Mouse (Mus musculus): ENCODE results near the gene Mef2b. TPM values are rescaled to one million over a fixed set of nuclear protein-coding genes. Genes with fewer than 3 reads are reported as not detected.
"Not testable (repeated sequence)": the region's sequence is repeated elsewhere in the genome, so short reads cannot be mapped to it uniquely, and the experiment has no call there.

Mef2b gene
- polyA plus RNA-seq, 1 experiment from 2014 or later = 0.45 TPM

- Histone ChIP-seq H3K36me3 (replicated peaks; ENCODE audit: control insufficient read depth, insufficient read depth, low read depth, low read length) (no peaks in the 10 kb centered on the region), H3K4me3 (ENCODE audit: low read depth, low read length) (no peak overlapping the region), H3K27me3 (ENCODE audit: control insufficient read depth, insufficient read depth, low read length) (no peaks in the 10 kb centered on the region), H3K4me1 (ENCODE audit: control insufficient read depth, insufficient read depth, low read length) (peaks cover 5% of the 10 kb centered on the region), H3K27ac (replicated peaks; ENCODE audit: low read depth, low read length) (no peak overlapping the region), H3K4me2 (ENCODE audit: low read depth, low read length) (no peak overlapping the region), H3K9me3 (replicated peaks; ENCODE audit: control insufficient read depth, low read length) (no peaks in the 10 kb centered on the region), H3K9ac (replicated peaks; ENCODE audit: low read length) (no peak overlapping the region)
- ATAC-seq (replicated peaks; ENCODE audit: insufficient number of reproducible peaks, low FRiP score, low TSS enrichment, low read depth) (no peak), DNase-seq (ENCODE audit: low spot score) (no peak)
- 20% methylated on average over 1 of the region's 1 CpGs for WGBS
Observed at GRCm38 (mm10) chr8:70208130-70208529, 68.6 kb downstream of the Mef2b start.

GRCm38 (mm10) chr8:70210538-70210937 is 71.0 kb downstream of the Mef2b start:
- WGBS = 26% methylated on average over 8 of the region's 8 CpGs
- H3K27me3 ChIP-seq (ENCODE audit: control insufficient read depth, insufficient read depth, low read length) = no peaks in the 10 kb centered on the region
- peaks cover 5% of the 10 kb centered on the region for H3K4me1 ChIP-seq (ENCODE audit: control insufficient read depth, insufficient read depth, low read length)
- H3K9ac ChIP-seq (replicated peaks; ENCODE audit: low read length) = 0 out of 2 replicates have a peak overlapping the region, but pooled peaks have one; percentile 4
- H3K4me2 ChIP-seq (ENCODE audit: low read depth, low read length) = peak overlapping the region; percentile 13; the same call in 1 of the 2 replicates
- H3K4me3 ChIP-seq (ENCODE audit: low read depth, low read length) = no peak overlapping the region
- no peaks in the 10 kb centered on the region for H3K9me3 ChIP-seq (replicated peaks; ENCODE audit: control insufficient read depth, low read length)
- H3K27ac ChIP-seq (replicated peaks; ENCODE audit: low read depth, low read length) = no peak overlapping the region
- no peak for DNase-seq (ENCODE audit: low spot score)
- ATAC-seq (replicated peaks; ENCODE audit: insufficient number of reproducible peaks, low FRiP score, low TSS enrichment, low read depth) = no peak
- H3K36me3 ChIP-seq (replicated peaks; ENCODE audit: control insufficient read depth, insufficient read depth, low read depth, low read length) = no peaks in the 10 kb centered on the region

- H3K9me3 ChIP-seq (replicated peaks; ENCODE audit: control insufficient read depth, low read length) = no peaks in the 10 kb centered on the region
- H3K36me3 ChIP-seq (replicated peaks; ENCODE audit: control insufficient read depth, insufficient read depth, low read depth, low read length) = no peaks in the 10 kb centered on the region
- peak overlapping the region; percentile 96 for H3K4me2 ChIP-seq (ENCODE audit: low read depth, low read length)
- H3K4me1 ChIP-seq (ENCODE audit: control insufficient read depth, insufficient read depth, low read length) = peaks cover 5% of the 10 kb centered on the region
- WGBS = 78% methylated on average over 1 of the region's 1 CpGs
- DNase-seq (ENCODE audit: low spot score) = no peak
- no peak overlapping the region; the same call in 1 of the 2 replicates for H3K9ac ChIP-seq (replicated peaks; ENCODE audit: low read length)
- no peak for ATAC-seq (replicated peaks; ENCODE audit: insufficient number of reproducible peaks, low FRiP score, low TSS enrichment, low read depth)
- no peak overlapping the region for H3K27ac ChIP-seq (replicated peaks; ENCODE audit: low read depth, low read length)
- H3K27me3 ChIP-seq (ENCODE audit: control insufficient read depth, insufficient read depth, low read length) = no peaks in the 10 kb centered on the region
- H3K4me3 ChIP-seq (ENCODE audit: low read depth, low read length) = peak overlapping the region; percentile 60; the same call in 1 of the 2 replicates
Observed at GRCm38 (mm10) chr8:70211275-70211674, 71.8 kb downstream of the Mef2b start.

- 3% methylated on average over 31 of the region's 31 CpGs for WGBS
- Histone ChIP-seq H3K4me1 (ENCODE audit: control insufficient read depth, insufficient read depth, low read length) (peaks cover 5% of the 10 kb centered on the region), H3K4me3 (ENCODE audit: low read depth, low read length) (peak overlapping the region; percentile 60), H3K36me3 (replicated peaks; ENCODE audit: control insufficient read depth, insufficient read depth, low read depth, low read length) (no peaks in the 10 kb centered on the region), H3K27ac (replicated peaks; ENCODE audit: low read depth, low read length) (no peak overlapping the region), H3K9me3 (replicated peaks; ENCODE audit: control insufficient read depth, low read length) (no peaks in the 10 kb centered on the region), H3K4me2 (ENCODE audit: low read depth, low read length) (peak overlapping the region; percentile 96), H3K9ac (replicated peaks; ENCODE audit: low read length) (peak overlapping the region; percentile 60), H3K27me3 (ENCODE audit: control insufficient read depth, insufficient read depth, low read length) (no peaks in the 10 kb centered on the region)
- DNase-seq (ENCODE audit: low spot score) (no peak), ATAC-seq (replicated peaks; ENCODE audit: insufficient number of reproducible peaks, low FRiP score, low TSS enrichment, low read depth) (no peak)
Observed at GRCm38 (mm10) chr8:70211726-70212111, 72.2 kb downstream of the Mef2b start.

- H3K9ac ChIP-seq (replicated peaks; ENCODE audit: low read length) = peak within 1 kb of the TSS; percentile 60
- H3K4me2 ChIP-seq (ENCODE audit: low read depth, low read length) = peak within 1 kb of the TSS; percentile 96
- H3K27ac ChIP-seq (replicated peaks; ENCODE audit: low read depth, low read length) = no peak within 1 kb of the TSS
- peak within 1 kb of the TSS; percentile 60 for H3K4me3 ChIP-seq (ENCODE audit: low read depth, low read length)
- no peaks in the 10 kb centered on the region for H3K36me3 ChIP-seq (replicated peaks; ENCODE audit: control insufficient read depth, insufficient read depth, low read depth, low read length)
- peak; percentile 99 for ATAC-seq (replicated peaks; ENCODE audit: insufficient number of reproducible peaks, low FRiP score, low TSS enrichment, low read depth)
- H3K4me1 ChIP-seq (ENCODE audit: control insufficient read depth, insufficient read depth, low read length) = peaks cover 5% of the 10 kb centered on the region
- no peaks in the 10 kb centered on the region for H3K27me3 ChIP-seq (ENCODE audit: control insufficient read depth, insufficient read depth, low read length)
- H3K9me3 ChIP-seq (replicated peaks; ENCODE audit: control insufficient read depth, low read length) = no peaks in the 10 kb centered on the region
- DNase-seq (ENCODE audit: low spot score) = peak; percentile 99
- WGBS = under 1% methylated on average over 66 of the region's 66 CpGs
Observed at GRCm38 (mm10) chr8:70212112-70213055, 72.9 kb downstream of the Mef2b start, which contains the start of gene Slc25a42. Gene Slc25a42 (minus strand): TSS chr8:70212305.

- no peak for DNase-seq (ENCODE audit: low spot score)
- H3K4me3 ChIP-seq (ENCODE audit: low read depth, low read length) = no peak overlapping the region
- no peaks in the 10 kb centered on the region for H3K9me3 ChIP-seq (replicated peaks; ENCODE audit: control insufficient read depth, low read length)
- peaks cover 5% of the 10 kb centered on the region for H3K4me1 ChIP-seq (ENCODE audit: control insufficient read depth, insufficient read depth, low read length)
- H3K27me3 ChIP-seq (ENCODE audit: control insufficient read depth, insufficient read depth, low read length) = no peaks in the 10 kb centered on the region
- 61% methylated on average over 3 of the region's 3 CpGs for WGBS
- no peak overlapping the region for H3K4me2 ChIP-seq (ENCODE audit: low read depth, low read length)
- H3K27ac ChIP-seq (replicated peaks; ENCODE audit: low read depth, low read length) = no peak overlapping the region
- H3K36me3 ChIP-seq (replicated peaks; ENCODE audit: control insufficient read depth, insufficient read depth, low read depth, low read length) = no peaks in the 10 kb centered on the region
- H3K9ac ChIP-seq (replicated peaks; ENCODE audit: low read length) = no peak overlapping the region
- ATAC-seq (replicated peaks; ENCODE audit: insufficient number of reproducible peaks, low FRiP score, low TSS enrichment, low read depth) = no peak
Observed at GRCm38 (mm10) chr8:70214411-70214810, 74.9 kb downstream of the Mef2b start.

GRCm38 (mm10) chr8:70215092-70215491 is 75.6 kb downstream of the Mef2b start:
- ATAC-seq (replicated peaks; ENCODE audit: insufficient number of reproducible peaks, low FRiP score, low TSS enrichment, low read depth) (no peak), DNase-seq (ENCODE audit: low spot score) (no peak)
- no peaks in the 10 kb centered on the region for H3K36me3 ChIP-seq (replicated peaks; ENCODE audit: control insufficient read depth, insufficient read depth, low read depth, low read length)
- H3K27me3 ChIP-seq (ENCODE audit: control insufficient read depth, insufficient read depth, low read length) = no peaks in the 10 kb centered on the region
- no peak overlapping the region for H3K9ac ChIP-seq (replicated peaks; ENCODE audit: low read length)
- peaks cover 5% of the 10 kb centered on the region for H3K4me1 ChIP-seq (ENCODE audit: control insufficient read depth, insufficient read depth, low read length)
- no peak overlapping the region for H3K4me3 ChIP-seq (ENCODE audit: low read depth, low read length)
- no peak overlapping the region for H3K27ac ChIP-seq (replicated peaks; ENCODE audit: low read depth, low read length)
- 76% methylated on average over 5 of the region's 5 CpGs for WGBS
- H3K4me2 ChIP-seq (ENCODE audit: low read depth, low read length) = no peak overlapping the region
- H3K9me3 ChIP-seq (replicated peaks; ENCODE audit: control insufficient read depth, low read length) = no peaks in the 10 kb centered on the region

GRCm38 (mm10) chr8:70216161-70216560 is 76.7 kb downstream of the Mef2b start:
- H3K9me3 ChIP-seq (replicated peaks; ENCODE audit: control insufficient read depth, low read length); H3K4me2 ChIP-seq (ENCODE audit: low read depth, low read length); H3K36me3 ChIP-seq (replicated peaks; ENCODE audit: control insufficient read depth, insufficient read depth, low read depth, low read length); H3K9ac ChIP-seq (replicated peaks; ENCODE audit: low read length); H3K4me1 ChIP-seq (ENCODE audit: control insufficient read depth, insufficient read depth, low read length); ATAC-seq (replicated peaks; ENCODE audit: insufficient number of reproducible peaks, low FRiP score, low TSS enrichment, low read depth); H3K4me3 ChIP-seq (ENCODE audit: low read depth, low read length); DNase-seq (ENCODE audit: low spot score); H3K27me3 ChIP-seq (ENCODE audit: control insufficient read depth, insufficient read depth, low read length); H3K27ac ChIP-seq (replicated peaks; ENCODE audit: low read depth, low read length): not testable (repeated sequence)
- WGBS = 71% methylated on average over 3 of the region's 3 CpGs
